Mouse (Mus musculus) G1E (cell line): ENCODE results near the gene Slfn14.

Source experiments
- CTCF ChIP-seq: IDR thresholded peaks from 2 replicates; pipeline ENCODE4 v1.5.1; 2012; ENCODE audit warnings: low read depth, low read length, inconsistent platforms, mixed read lengths
- GATA1 ChIP-seq: IDR thresholded peaks from 2 replicates; pipeline ENCODE4 v1.6.1; 2012; ENCODE audit warnings: borderline replicate concordance, low read length, inconsistent platforms, mixed read lengths
- GATA2 ChIP-seq: IDR thresholded peaks from 2 replicates; pipeline ENCODE4 v1.6.1; 2012; ENCODE audit warnings: low read depth, low read length, inconsistent platforms, borderline replicate concordance
- POLR2AphosphoS5 ChIP-seq: IDR thresholded peaks from 2 replicates; pipeline ENCODE4 v1.6.1; 2012; ENCODE audit warnings: low read depth, low read length, inconsistent platforms; ENCODE audit not compliant: insufficient replicate concordance
- TAL1 ChIP-seq: conservative IDR thresholded peaks from 2 replicates; pipeline ENCODE4 v1.6.1; 2012; ENCODE audit warnings: low read depth, low read length, inconsistent platforms, mixed read lengths

DNA sequence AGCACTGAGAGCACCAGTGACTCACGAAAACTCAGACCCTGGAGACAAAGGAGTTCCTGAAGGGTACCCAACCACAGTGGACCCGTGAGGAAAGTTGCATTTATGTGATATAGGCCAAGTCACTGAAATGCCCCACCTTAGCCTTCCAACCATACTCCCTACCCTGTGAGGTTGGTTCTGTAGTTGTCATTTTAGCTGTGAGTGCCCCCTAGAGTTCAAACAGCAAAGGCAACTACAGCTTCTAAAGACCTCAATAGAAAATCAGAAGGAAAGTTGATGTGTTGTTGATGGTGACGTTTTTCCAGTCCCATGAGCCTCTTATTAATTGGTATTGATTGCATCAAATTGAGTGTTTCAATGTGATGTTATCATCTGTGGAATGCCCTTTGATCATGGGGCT is 55.6 kb downstream of the Slfn14 start:
- no peak for TF ChIP-seq GATA1
- peak; percentile 29; the same call in 1 of the 2 replicates for TF ChIP-seq CTCF
- no peak for TF ChIP-seq TAL1
- TF ChIP-seq POLR2AphosphoS5: no peak
- TF ChIP-seq GATA2: no peak
